ENCODE assay signal across 21 mouse cellular contexts in the genomic region with DNA sequence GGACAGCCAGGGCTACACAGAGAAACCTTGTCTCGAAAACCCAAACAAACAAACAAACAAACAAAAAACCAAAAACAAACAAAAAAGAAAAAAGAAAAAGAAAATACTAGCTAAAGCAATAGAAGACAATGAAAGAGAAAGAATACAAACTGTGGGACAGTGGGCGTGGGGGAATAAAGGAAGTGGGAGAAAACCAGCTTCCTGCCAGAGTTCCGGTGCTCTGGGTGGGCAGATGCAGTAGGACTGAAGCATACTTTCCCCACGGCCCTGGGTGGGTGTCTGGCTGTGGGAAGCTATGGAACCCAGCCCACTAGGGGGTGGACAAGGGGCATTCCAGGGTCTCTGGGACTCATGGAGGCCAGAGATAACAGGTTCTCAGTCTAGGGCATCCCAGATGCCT. TPM values are rescaled to one million over a fixed set of nuclear protein-coding genes. Genes with fewer than 3 reads are reported as not detected.
"Had no signal": no experiment of that assay in that cellular context is flagged by ENCODE, and none has a peak within 500 bp of the region (broad histone marks: within the 10 kb centered on the region; RNA-seq: fewer than 3 reads in every experiment).

No protein-coding gene starts in this region.

- H3K9ac ChIP-seq: limb, embryonic 15.5 days; liver, embryonic 13.5 days; liver, postnatal 0 days; lung, embryonic 15.5 days; neural tube, embryonic 15.5 days had no signal

- DNase-seq: kidney, adult 8-10 months; kidney, postnatal 25 days; liver, embryonic 13.5 days; liver, postnatal 0 days; lung, postnatal 14 days; midbrain, embryonic 14.5 days; right cerebral cortex, adult 18-20 months; right cerebral cortex, postnatal 25 days had no signal

- H3K36me3 ChIP-seq: limb, embryonic 15.5 days; liver, embryonic 13.5 days; lung, embryonic 15.5 days; midbrain, embryonic 10.5 days; neural tube, embryonic 15.5 days had no signal

- H3K27ac ChIP-seq: limb, embryonic 15.5 days; liver, embryonic 13.5 days; lung, embryonic 15.5 days; midbrain, embryonic 10.5 days; neural tube, embryonic 15.5 days; stomach, postnatal 0 days had no signal

- H3K4me3 ChIP-seq: limb, embryonic 15.5 days; liver, embryonic 13.5 days; lung, embryonic 15.5 days; midbrain, embryonic 10.5 days; myocyte; neural tube, embryonic 15.5 days had no signal

- H3K4me2 ChIP-seq: limb, embryonic 15.5 days; liver, embryonic 13.5 days; lung, embryonic 15.5 days; neural tube, embryonic 15.5 days had no signal

- H3K27me3 ChIP-seq: limb, embryonic 15.5 days; liver, embryonic 13.5 days; lung, embryonic 15.5 days; neural tube, embryonic 15.5 days had no signal

- H3K9me3 ChIP-seq: limb, embryonic 15.5 days; liver, embryonic 13.5 days; lung, embryonic 15.5 days; midbrain, embryonic 10.5 days; neural tube, embryonic 15.5 days had no signal

- ATAC-seq: liver, postnatal 0 days had no signal

- H3K4me1 ChIP-seq: limb, embryonic 15.5 days; lung, embryonic 15.5 days; midbrain, embryonic 10.5 days; neural tube, embryonic 15.5 days had no signal

RNA-seq across cellular contexts. Expression of a gene that starts 21.0 kb away (rescaled TPM):
- total RNA-seq: layer of hippocampus, postnatal 25 days; left cerebral cortex, adult 8-10 months; left cerebral cortex, postnatal 25 days had no signal
- polyA plus RNA-seq: kidney, embryonic 16.5 days; limb, embryonic 11.5 days; liver, embryonic 13.5 days; midbrain, embryonic 10.5 days; small intestine, adult 2 months had no signal

RNA-seq across cellular contexts. Expression of a gene that starts 30.2 kb away (rescaled TPM):
- polyA plus RNA-seq: kidney, embryonic 16.5 days; limb, embryonic 11.5 days; liver, embryonic 13.5 days; liver, postnatal 0 days; lung, embryonic 15.5 days; neural tube, embryonic 11.5 days; small intestine, adult 2 months had no signal
